Mouse (Mus musculus): Measurements from ENCODE around the gene Dnah11.

- TF ChIP-seq CTCF (IDR thresholded peaks at IDR 0.05; ENCODE audit: borderline replicate concordance, control insufficient read depth, extremely low read depth, insufficient read depth, low read length, poor library complexity), result no peak
- no peak for TF ChIP-seq POLR2A (IDR thresholded peaks at IDR 0.05; ENCODE audit: control insufficient read depth, extremely low read depth, insufficient read depth, low read length, poor library complexity)
These were observed 287.4 kb downstream of the Dnah11 start for GRCm38 (mm10) chr12:117911396-117911795.
